Mouse (Mus musculus): ENCODE data around the gene Fcgr2b. TPM values are rescaled to one million over a fixed set of nuclear protein-coding genes. Genes with fewer than 3 reads are reported as not detected.

Fcgr2b gene
- total and polyA plus RNA-seq, 3 experiments, result 4.7 to 8.2 TPM; not detected in 1

- TF ChIP-seq USF2 (IDR thresholded peaks at IDR 0.05; ENCODE audit: borderline replicate concordance in 1 of 2, insufficient read depth in 1 of 2, low read depth in 1 of 2, low read length in 2 of 2) (no peak), POLR2AphosphoS2 (IDR thresholded peaks at IDR 0.05; ENCODE audit: low read length) (no peak), KAT2A (conservative IDR thresholded peaks at IDR 0.05; ENCODE audit: low read depth, low read length) (no peak), USF1 (IDR thresholded peaks at IDR 0.05; ENCODE audit: low read depth, low read length) (no peak), TAL1 (IDR thresholded peaks at IDR 0.05; ENCODE audit: low read length) (0 out of 2 replicates have a peak, but pooled peaks have one; percentile 15), ELF1 (IDR thresholded peaks at IDR 0.05; ENCODE audit: low read depth, low read length) (0 out of 2 replicates have a peak, but pooled peaks have one; percentile 22), ZNF384 (IDR thresholded peaks at IDR 0.05; ENCODE audit: low read depth, low read length) (peak; percentile 52; the same call in 1 of the 2 replicates), JUND (IDR thresholded peaks at IDR 0.05; ENCODE audit: low read depth, low read length) (no peak), TBP (IDR thresholded peaks at IDR 0.05; ENCODE audit: low read depth, low read length) (no peak), GABPA (IDR thresholded peaks at IDR 0.05; ENCODE audit: low read depth, low read length) (no peak), ZKSCAN1 (IDR thresholded peaks at IDR 0.05; ENCODE audit: low read depth, low read length) (no peak), NELFE (IDR thresholded peaks at IDR 0.05; ENCODE audit: low read depth, low read length) (no peak), NRF1 (IDR thresholded peaks at IDR 0.05; ENCODE audit: insufficient read depth, low read depth, low read length, poor library complexity, severe bottlenecking) (no peak)
These were observed 44.3 kb downstream of the Fcgr2b start (continued) for GRCm38 (mm10) chr1:170932043-170932442.

- H3K9ac ChIP-seq (ENCODE audit: control insufficient read depth, low read depth, low read length, poor library complexity, severe bottlenecking), result no peak overlapping the region
- peaks cover 0 to 13% of the 10 kb centered on the region in 2 experiments; a peak in 2 of 4 replicates for H3K36me3 ChIP-seq (ENCODE audit: control insufficient read depth in 1 of 2, insufficient read depth in 2 of 2, low read length in 2 of 2)
- H3K27me3 ChIP-seq (ENCODE audit: control insufficient read depth in 1 of 2, insufficient read depth in 2 of 2, low read length in 2 of 2), result no peaks in the 10 kb centered on the region
- H3K79me2 ChIP-seq (ENCODE audit: control insufficient read depth, insufficient read depth, low read length, poor library complexity), result no peaks in the 10 kb centered on the region
- no peak overlapping the region for H3K27ac ChIP-seq (ENCODE audit: control insufficient read depth, low read depth, low read length)
- H3K4me1 ChIP-seq (ENCODE audit: control insufficient read depth in 1 of 2, insufficient read depth in 2 of 2, low read length in 2 of 2), result peaks cover 12 to 14% of the 10 kb centered on the region in 2 experiments
- DNase-seq (ENCODE audit: low read depth, low spot score), result no peak
- no peaks in the 10 kb centered on the region for H3K9me3 ChIP-seq (replicated peaks; ENCODE audit: insufficient read depth, low read length)
- TF ChIP-seq MAFK (IDR thresholded peaks at IDR 0.05; ENCODE audit: borderline replicate concordance, low read depth, low read length), result no peak
- no peak for TF ChIP-seq ZMIZ1 (IDR thresholded peaks at IDR 0.05; ENCODE audit: low read depth, low read length)
- no peak for TF ChIP-seq GATA1 (IDR thresholded peaks at IDR 0.05; ENCODE audit: low read depth, low read length)
- TF ChIP-seq TCF12 (IDR thresholded peaks at IDR 0.05; ENCODE audit: low read depth, low read length), result no peak
- H3K4me3 ChIP-seq (ENCODE audit: control insufficient read depth in 1 of 2, insufficient read depth in 1 of 2, low read depth in 2 of 2, low read length in 2 of 2), result no peak overlapping the region
These were observed 47.1 kb downstream of the Fcgr2b start for GRCm38 (mm10) chr1:170929245-170929644.

DNA sequence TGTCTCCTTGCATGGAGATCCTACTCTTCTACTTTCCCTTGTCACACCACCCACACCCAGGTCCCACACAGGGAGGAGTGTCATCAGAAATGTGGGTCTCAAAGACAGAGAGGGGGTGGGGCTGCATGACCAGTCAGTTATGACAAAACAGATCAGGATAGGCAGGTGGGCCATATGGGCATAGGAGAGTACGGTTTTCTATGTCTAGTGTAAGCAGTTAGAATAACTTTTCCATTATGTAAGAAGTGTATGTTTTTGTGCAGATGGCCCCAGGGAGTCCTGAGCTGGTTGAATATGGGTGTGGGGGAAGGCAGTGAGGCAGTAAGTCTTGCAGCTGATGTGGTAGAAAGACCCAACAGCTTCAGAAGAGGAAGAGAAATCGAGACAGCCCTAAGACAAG lies 47.9 kb downstream of the Fcgr2b start:
- H3K4me1 ChIP-seq (ENCODE audit: control insufficient read depth in 1 of 2, insufficient read depth in 2 of 2, low read length in 2 of 2), result peaks cover 5 to 13% of the 10 kb centered on the region in 2 experiments
- H3K9me3 ChIP-seq (replicated peaks; ENCODE audit: insufficient read depth, low read length), result no peaks in the 10 kb centered on the region
- H3K27ac ChIP-seq (ENCODE audit: control insufficient read depth, low read depth, low read length), result no peak overlapping the region
- H3K36me3 ChIP-seq (ENCODE audit: control insufficient read depth in 1 of 2, insufficient read depth in 2 of 2, low read length in 2 of 2), result peaks cover 0 to 10% of the 10 kb centered on the region in 2 experiments; a peak in 2 of 4 replicates
- H3K9ac ChIP-seq (ENCODE audit: control insufficient read depth, low read depth, low read length, poor library complexity, severe bottlenecking), result no peak overlapping the region
- H3K79me2 ChIP-seq (ENCODE audit: control insufficient read depth, insufficient read depth, low read length, poor library complexity), result no peaks in the 10 kb centered on the region
- TF ChIP-seq ELF1 (IDR thresholded peaks at IDR 0.05; ENCODE audit: low read depth, low read length), result no peak
- TF ChIP-seq TBP (IDR thresholded peaks at IDR 0.05; ENCODE audit: low read depth, low read length), result no peak
- no peak for TF ChIP-seq UBTF (IDR thresholded peaks at IDR 0.05; ENCODE audit: borderline replicate concordance, insufficient read depth, low read depth, low read length)
- no peak for TF ChIP-seq BHLHE40 (IDR thresholded peaks at IDR 0.05; ENCODE audit: borderline replicate concordance, low read depth, low read length)
- no peak for TF ChIP-seq ZNF384 (IDR thresholded peaks at IDR 0.05; ENCODE audit: low read depth, low read length)
- no peak for TF ChIP-seq TAL1 (IDR thresholded peaks at IDR 0.05; ENCODE audit: low read length)
- TF ChIP-seq POLR2A (IDR thresholded peaks at IDR 0.05; ENCODE audit: control insufficient read depth in 1 of 2, insufficient read depth in 1 of 2, low read depth in 1 of 2, low read length in 2 of 2, poor library complexity in 1 of 2), result no peak
- no peak for DNase-seq (ENCODE audit: low read depth, low spot score)
- H3K27me3 ChIP-seq (ENCODE audit: control insufficient read depth in 1 of 2, insufficient read depth in 2 of 2, low read length in 2 of 2), result no peaks in the 10 kb centered on the region
- no peak overlapping the region for H3K4me3 ChIP-seq (ENCODE audit: control insufficient read depth in 1 of 2, insufficient read depth in 1 of 2, low read depth in 2 of 2, low read length in 2 of 2)

Measured in MEL (cell line).